Mouse (Mus musculus): Measurements from ENCODE around the gene Xlr5c. TPM values are rescaled to one million over a fixed set of nuclear protein-coding genes. Genes with fewer than 3 reads are reported as not detected.

The Xlr5c gene
- not detected in 2 replicates for total RNA-seq (2023)

GRCm38 (mm10) chrX:73292876-73293275 lies at the start of gene Xlr5c, which contains the start of gene Xlr5a:
Gene Xlr5c, minus strand, starts transcription at chrX:73292976.
Gene Xlr5a, minus strand, starts transcription at chrX:73292976.

GRCm38 (mm10) chrX:73342483-73342895 lies 49.7 kb upstream of the Xlr5c start, which contains the start of gene Zfp275:
Gene Zfp275, plus strand, starts transcription at chrX:73342621.

GRCm38 (mm10) chrX:73336740-73337139 lies 44.0 kb upstream of the Xlr5c start, which contains the start of gene Gm45015:
Gene Gm45015, minus strand, starts transcription at chrX:73336840.

GRCm38 (mm10) chrX:73265270-73265669 lies 27.5 kb downstream of the Xlr5c start, which contains the start of gene Xlr3c:
Gene Xlr3c, minus strand, starts transcription at chrX:73265390.

GRCm38 (mm10) chrX:73242821-73243325 lies 49.9 kb downstream of the Xlr5c start, which contains the start of gene Xlr4c:
Gene Xlr4c, minus strand, starts transcription at chrX:73243130.

Other genes starting within 250 kb of the Xlr5c start
- not detected in 2 replicates for gene Pnma3, start 228.2 kb downstream of the Xlr5c start, total RNA-seq (2023)
- gene Xlr4a, start 210.5 kb downstream of the Xlr5c start, total RNA-seq (2023): 0.59 and 2.4 TPM in 2 replicates
- not detected in 2 replicates for gene Xlr3a, start 195.9 kb downstream of the Xlr5c start, total RNA-seq (2023)
- gene Gm14685, start 175.9 kb downstream of the Xlr5c start, total RNA-seq (2023): 0.32 TPM in 1 of 2 replicates, not detected in the other
- not detected in 2 replicates for gene Xlr5b, start 144.2 kb downstream of the Xlr5c start, total RNA-seq (2023)
- 0.43 TPM in 1 of 2 replicates, not detected in the other for gene DXBay18, start 143.5 kb downstream of the Xlr5c start, total RNA-seq (2023)
- gene Spin2d, start 116.0 kb downstream of the Xlr5c start, total RNA-seq (2023): not detected in 2 replicates
- 0.39 and 0.88 TPM in 2 replicates for gene Xlr3b, start 100.8 kb downstream of the Xlr5c start, total RNA-seq (2023)
- 0.88 and 2.2 TPM in 2 replicates for gene Xlr4b, start 78.6 kb downstream of the Xlr5c start, total RNA-seq (2023)
- gene F8a, start 64.7 kb downstream of the Xlr5c start, total RNA-seq (2023): 4.8 TPM in 2 replicates
- gene Xlr4c, start 49.8 kb downstream of the Xlr5c start, total RNA-seq (2023): 0.84 TPM in 1 of 2 replicates, not detected in the other
- gene Xlr3c, start 27.6 kb downstream of the Xlr5c start, total RNA-seq (2023): not detected in 2 replicates
- gene Xlr5a, start within 50 bp of the Xlr5c start, total RNA-seq (2023): not detected in 2 replicates
- gene Gm45015, start 43.9 kb upstream of the Xlr5c start, total RNA-seq (2023): not detected in 2 replicates
- gene Zfp275, start 49.6 kb upstream of the Xlr5c start, total RNA-seq (2023): 6.1 and 10.9 TPM in 2 replicates
- not detected in 2 replicates for gene Gm18336, start 105.8 kb upstream of the Xlr5c start, total RNA-seq (2023)
- not detected in 2 replicates for gene Zfp92, start 118.1 kb upstream of the Xlr5c start, total RNA-seq (2023)
- gene Trex2, start 142.4 kb upstream of the Xlr5c start, total RNA-seq (2023): not detected in 2 replicates
- 9.1 and 9.4 TPM in 2 replicates for gene Haus7, start 166.1 kb upstream of the Xlr5c start, total RNA-seq (2023)
- gene Bgn, start 190.6 kb upstream of the Xlr5c start, total RNA-seq (2023): 2.6 and 3.3 TPM in 2 replicates
- not detected in 2 replicates for gene Atp2b3, start 210.1 kb upstream of the Xlr5c start, total RNA-seq (2023)

All from neutrophil, adult 65 days (primary cell).